Mouse (Mus musculus) adrenal gland, adult 10 weeks (tissue): Measurements from ENCODE around the gene Gm14406. TPM values are rescaled to one million over a fixed set of nuclear protein-coding genes. Genes with fewer than 3 reads are reported as not detected.

ENCODE experiments used
- polyA plus RNA-seq: library from polyadenylated mRNA; stranded (reverse); fragments of 350-450 nt; fragmentation: Illumina TruSeq; extraction: RNeasy Lipid Tissue Mini Kit (QIAGEN cat#74804); gene quantifications from one replicate; pipeline ENCODE4 v1.2.3, GENCODE M21; 2014; ENCODE audit warnings: low read depth, low replicate concordance

Gene Gm14406
- not detected for polyA plus RNA-seq

DNA sequence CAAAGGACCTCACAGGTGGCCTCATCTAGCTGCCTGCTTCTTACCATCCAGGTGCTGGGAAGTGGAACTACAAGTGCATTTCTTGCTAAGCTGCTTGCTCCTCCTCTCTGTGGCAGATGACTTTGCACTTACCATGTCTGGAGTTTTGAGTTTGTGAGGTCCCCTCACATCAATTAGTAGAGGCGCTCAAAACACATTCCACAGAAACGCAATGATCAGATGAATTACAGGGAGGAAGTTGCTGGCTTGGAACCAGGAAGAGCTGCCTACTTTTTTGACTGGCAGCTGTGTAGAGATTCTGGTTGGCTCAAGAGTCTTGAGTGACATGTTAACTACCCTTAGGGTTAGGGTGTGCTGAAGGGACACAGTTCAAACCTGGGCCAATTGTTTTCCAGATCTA lies at the start of gene Gm14406:
Gene Gm14406, minus strand, starts transcription at position 213 of the 400 bp plus-strand sequence.

Other genes with a start within 250 kb of the Gm14406 start
- gene Gm14418, start 179.9 kb downstream of the Gm14406 start, polyA plus RNA-seq, result 28.6 TPM
- gene Zfp970, start 113.5 kb downstream of the Gm14406 start, polyA plus RNA-seq, result 96.9 TPM
- gene Gm14403, start 80.0 kb downstream of the Gm14406 start, polyA plus RNA-seq, result 108 TPM
- 28.5 TPM for gene Gm14322, start 181.1 kb upstream of the Gm14406 start, polyA plus RNA-seq